Mouse (Mus musculus) megakaryocyte, embryonic 14.5 days (primary cell): ENCODE measurements around the gene Lrrc66. TPM values are rescaled to one million over a fixed set of nuclear protein-coding genes. Genes with fewer than 3 reads are reported as not detected.
"Not testable (repeated sequence)": the region's sequence is repeated elsewhere in the genome, so short reads cannot be mapped to it uniquely, and the experiment has no call there.

ENCODE experiments used
- H3K27me3 ChIP-seq: replicated peaks from 2 replicates; pipeline ENCODE3; 2012; ENCODE audit warnings: inconsistent platforms
- H3K36me3 ChIP-seq: replicated peaks from 2 replicates; pipeline ENCODE3; 2012; ENCODE audit warnings: low read length, inconsistent platforms, mixed read lengths
- H3K4me1 ChIP-seq: 2 replicates; pipeline ENCODE4 v1.6.1; 2012; ENCODE audit warnings: inconsistent platforms
- H3K4me3 ChIP-seq: replicated peaks from 2 replicates; pipeline ENCODE3; 2012; ENCODE audit warnings: moderate library complexity, mild to moderate bottlenecking, inconsistent platforms
- H3K9me3 ChIP-seq: 2 replicates; pipeline ENCODE4 v1.6.1; 2012; ENCODE audit warnings: inconsistent platforms
- FLI1 ChIP-seq: IDR thresholded peaks from 2 replicates; pipeline ENCODE4 v1.6.1; 2012; ENCODE audit warnings: low read length, inconsistent platforms, mixed read lengths
- GATA1 ChIP-seq: IDR thresholded peaks from 3 replicates; pipeline ENCODE4 v1.6.1; 2012; ENCODE audit warnings: mixed read lengths, low read length, inconsistent platforms, borderline replicate concordance
- polyA plus RNA-seq: library from polyadenylated mRNA; stranded (reverse); fragments of >175 nt; gene quantifications from 2 replicates; pipeline ENCODE4 v1.2.3, GENCODE M21; 2012; ENCODE audit warnings: low replicate concordance; ENCODE audit not compliant: insufficient read depth

Gene Lrrc66
- polyA plus RNA-seq, 1 experiment, result 0.13 TPM

DNA sequence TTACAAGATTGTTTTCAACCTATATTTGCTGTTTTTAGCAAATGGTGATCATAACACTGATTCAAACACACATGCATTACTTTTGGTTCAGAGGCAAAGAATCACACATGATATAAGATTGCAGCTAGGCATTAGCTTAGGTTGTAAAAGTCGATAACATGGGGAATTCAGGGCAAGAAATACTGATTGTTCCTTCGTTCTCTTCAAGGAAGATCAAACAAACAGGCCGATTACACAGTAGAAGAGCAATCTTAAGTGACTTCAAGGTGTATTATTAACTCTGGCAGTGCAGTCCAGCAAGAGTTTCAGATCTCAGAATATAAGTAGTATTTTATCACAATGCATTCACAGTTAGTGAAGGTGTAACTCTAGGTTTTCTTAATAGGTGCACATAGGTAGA is 45.2 kb downstream of the Lrrc66 start:
- Histone ChIP-seq H3K4me3 (no peak overlapping the region), H3K36me3 (no peaks in the 10 kb centered on the region), H3K27me3 (peaks cover 16% of the 10 kb centered on the region), H3K9me3 (peaks cover 10% of the 10 kb centered on the region), H3K4me1 (peaks cover 6% of the 10 kb centered on the region)
- TF ChIP-seq FLI1 (no peak), GATA1 (no peak)

DNA sequence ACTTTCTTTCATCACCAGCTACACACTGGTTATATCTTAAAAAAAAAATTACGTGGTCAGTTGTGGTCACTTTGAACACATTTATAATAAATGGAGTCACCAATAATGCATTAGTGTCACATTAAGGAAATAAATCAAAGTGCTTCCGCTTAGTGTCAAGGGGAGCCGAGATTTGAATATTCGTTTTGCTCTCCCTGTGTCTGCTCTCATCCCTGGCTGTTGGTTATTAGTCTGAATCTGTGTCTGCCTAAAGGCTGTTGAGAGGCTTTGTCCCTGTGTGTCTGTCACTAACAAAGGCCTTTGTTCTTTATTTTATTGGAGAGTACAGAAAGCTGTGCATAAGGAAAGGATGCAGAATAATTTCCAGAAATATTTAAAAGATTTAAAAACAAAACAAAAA is 45.7 kb downstream of the Lrrc66 start:
- H3K4me1 ChIP-seq, result peaks cover 6% of the 10 kb centered on the region
- peaks cover 10% of the 10 kb centered on the region for H3K9me3 ChIP-seq
- H3K27me3 ChIP-seq, result peaks cover 17% of the 10 kb centered on the region
- H3K36me3 ChIP-seq, result no peaks in the 10 kb centered on the region
- no peak for TF ChIP-seq FLI1
- TF ChIP-seq GATA1, result no peak
- H3K4me3 ChIP-seq, result no peak overlapping the region

DNA sequence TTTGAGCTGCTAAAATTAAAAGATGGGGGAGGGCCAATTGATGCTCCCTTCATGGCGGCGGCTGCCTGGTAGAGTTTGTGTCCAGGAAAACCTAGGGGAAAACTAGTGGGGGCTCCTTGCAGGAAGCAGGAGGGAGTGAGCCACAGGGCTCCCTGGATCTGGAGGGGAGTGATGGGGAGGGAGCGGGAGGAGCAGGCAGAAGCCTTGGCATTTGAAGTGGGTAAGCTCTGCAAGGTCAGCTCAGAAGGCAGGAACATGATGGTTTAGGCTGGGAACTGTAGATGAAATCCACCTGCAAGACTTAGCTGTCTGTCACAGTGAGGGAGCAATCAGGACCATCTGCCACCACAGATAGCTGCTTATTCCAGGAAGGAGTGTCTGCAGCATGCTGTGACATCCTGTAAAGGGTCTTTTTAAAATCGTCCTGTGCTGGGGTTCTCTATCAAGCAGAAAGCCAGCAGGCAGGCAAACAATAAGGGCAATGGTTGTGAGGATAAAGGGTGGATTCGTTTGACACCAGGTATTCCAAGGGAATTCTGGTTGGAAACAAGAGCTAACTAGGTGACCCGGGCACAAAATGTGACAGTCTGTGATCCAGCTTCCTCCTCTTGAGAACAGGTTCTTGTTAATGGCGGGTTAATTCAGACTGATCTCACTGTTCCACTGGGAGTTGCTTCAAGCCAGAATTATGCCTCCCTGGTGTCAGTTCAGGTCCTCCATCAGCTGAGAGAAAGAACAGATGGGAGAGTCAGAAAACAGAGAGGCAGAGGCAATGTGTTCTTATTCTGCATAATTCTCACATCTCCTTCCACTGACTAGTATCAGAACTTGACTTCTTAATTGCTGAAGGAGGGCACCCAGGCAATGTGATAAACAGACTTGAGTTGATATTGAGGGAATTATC is 46.9 kb downstream of the Lrrc66 start:
- no peak for TF ChIP-seq GATA1
- no peak for TF ChIP-seq FLI1
- peaks cover 7% of the 10 kb centered on the region for H3K4me1 ChIP-seq
- no peaks in the 10 kb centered on the region for H3K36me3 ChIP-seq
- peaks cover 10% of the 10 kb centered on the region for H3K9me3 ChIP-seq
- H3K27me3 ChIP-seq, result peaks cover 24% of the 10 kb centered on the region
- H3K4me3 ChIP-seq, result no peak overlapping the region

DNA sequence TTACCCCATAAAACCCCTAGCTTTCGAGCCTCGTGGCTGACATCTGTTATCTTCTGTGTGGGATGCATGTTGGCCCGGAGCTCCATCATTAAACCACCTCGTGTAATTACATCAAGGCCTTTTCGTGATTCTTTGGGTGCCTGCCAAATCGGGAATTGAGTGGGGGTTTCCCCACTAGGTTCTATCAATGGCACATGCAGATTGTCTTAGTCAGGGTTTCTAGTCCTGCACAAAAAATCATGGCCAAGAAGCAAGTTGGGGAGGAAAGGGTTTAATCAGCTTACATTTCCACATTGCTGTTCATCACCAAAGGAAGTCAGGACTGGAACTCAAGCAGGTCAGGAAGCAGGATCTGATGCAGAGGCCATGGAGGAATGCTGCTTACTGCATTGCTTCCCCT is 48.3 kb downstream of the Lrrc66 start:
- not testable (repeated sequence) for H3K36me3 ChIP-seq, H3K4me3 ChIP-seq
- Histone ChIP-seq H3K4me1 (peaks cover 12% of the 10 kb centered on the region), H3K27me3 (peaks cover 27% of the 10 kb centered on the region), H3K9me3 (peaks cover 16% of the 10 kb centered on the region)

DNA sequence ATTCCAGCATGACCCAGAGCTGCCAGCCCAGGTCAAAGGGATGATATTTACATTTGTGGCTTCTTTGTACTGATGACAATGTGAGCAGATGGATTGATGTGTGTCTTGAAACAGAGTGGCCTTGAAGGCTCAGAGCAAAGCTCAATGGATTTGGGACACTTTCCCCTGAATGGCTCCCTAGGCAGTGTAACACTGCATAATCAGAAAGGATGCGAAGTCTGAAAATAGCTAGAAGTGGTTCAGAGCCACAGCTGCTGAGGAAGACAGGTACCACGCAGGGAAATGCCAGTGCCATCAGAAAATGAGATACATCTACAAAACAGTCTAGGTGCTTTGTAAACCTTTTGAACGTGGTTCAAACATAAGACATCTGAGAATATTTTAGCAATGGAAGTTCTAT is 54.2 kb downstream of the Lrrc66 start:
- H3K9me3 ChIP-seq, result peaks cover 31% of the 10 kb centered on the region
- H3K27me3 ChIP-seq, result peaks cover 46% of the 10 kb centered on the region
- no peak for TF ChIP-seq GATA1
- no peak for TF ChIP-seq FLI1
- no peaks in the 10 kb centered on the region for H3K36me3 ChIP-seq
- peaks cover 6% of the 10 kb centered on the region for H3K4me1 ChIP-seq
- no peak overlapping the region for H3K4me3 ChIP-seq

DNA sequence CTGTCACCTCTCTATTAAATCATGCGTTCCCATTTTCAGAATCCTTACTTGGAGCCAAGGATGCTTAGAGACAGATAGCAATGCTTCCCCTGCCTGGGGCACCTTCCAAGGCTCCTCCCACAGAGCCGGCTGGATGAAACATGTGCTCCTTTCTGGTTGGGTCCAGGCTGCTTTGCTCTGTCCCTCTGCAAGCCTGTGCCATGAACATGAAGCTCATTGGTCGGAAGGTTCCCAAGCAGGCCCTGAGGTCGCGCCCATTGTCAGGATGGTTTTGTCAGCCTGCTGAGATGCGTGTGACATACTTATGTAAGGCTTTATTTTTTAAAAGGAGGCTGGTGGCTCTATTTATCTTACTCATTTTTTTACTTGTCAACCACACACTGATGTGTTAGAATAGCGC is 55.6 kb downstream of the Lrrc66 start:
- peaks cover 38% of the 10 kb centered on the region for H3K27me3 ChIP-seq
- TF ChIP-seq FLI1 (no peak), GATA1 (no peak)
- H3K9me3 ChIP-seq, result peaks cover 23% of the 10 kb centered on the region
- no peaks in the 10 kb centered on the region for H3K36me3 ChIP-seq
- H3K4me3 ChIP-seq, result no peak overlapping the region
- peaks cover 6% of the 10 kb centered on the region for H3K4me1 ChIP-seq

DNA sequence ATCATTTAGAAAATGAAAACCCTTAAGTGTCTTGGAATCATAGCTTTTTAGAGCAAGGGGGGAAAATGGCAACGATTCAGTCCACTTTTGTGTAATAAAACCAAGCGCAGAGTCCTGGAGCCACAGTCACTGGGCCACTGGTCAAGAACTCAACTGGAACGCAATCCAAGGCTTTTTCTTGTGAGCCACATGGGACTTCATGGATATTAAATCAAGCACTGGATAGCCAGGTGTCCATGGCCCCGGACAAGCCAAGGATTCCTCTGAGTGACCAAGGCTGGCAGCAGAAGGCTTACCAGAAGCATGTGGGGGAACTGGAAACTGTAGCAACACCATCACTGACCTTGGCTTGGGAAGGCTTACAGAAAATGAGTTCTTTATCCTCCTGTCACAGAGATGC is 57.7 kb downstream of the Lrrc66 start:
- TF ChIP-seq GATA1, result no peak
- no peak for TF ChIP-seq FLI1
- Histone ChIP-seq H3K27me3 (peaks cover 29% of the 10 kb centered on the region), H3K4me1 (no peaks in the 10 kb centered on the region; the same call in 1 of the 2 replicates), H3K4me3 (no peak overlapping the region), H3K36me3 (no peaks in the 10 kb centered on the region), H3K9me3 (peaks cover 22% of the 10 kb centered on the region)

DNA sequence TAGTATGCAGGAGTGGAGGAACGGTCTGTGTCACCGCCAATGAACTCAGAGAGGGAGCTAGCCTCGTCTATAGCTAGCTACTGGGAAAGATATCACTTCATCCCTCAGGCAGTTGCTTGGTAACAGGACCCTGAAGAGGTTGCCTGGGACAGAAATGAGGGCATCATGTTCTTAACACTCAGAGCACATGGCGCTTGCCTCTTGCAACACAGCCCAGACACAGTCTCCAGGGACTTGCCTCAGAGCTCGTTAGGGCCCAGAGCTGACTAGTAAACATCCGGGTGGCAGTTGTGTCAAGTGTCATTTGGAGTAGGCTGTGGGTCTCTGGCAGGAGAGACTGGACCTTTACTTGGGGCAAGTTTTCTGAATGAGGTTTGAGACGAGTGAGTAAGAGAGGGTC is 58.5 kb downstream of the Lrrc66 start:
- Histone ChIP-seq H3K4me1 (no peaks in the 10 kb centered on the region; the same call in none of the 2 replicates), H3K4me3 (no peak overlapping the region), H3K36me3 (no peaks in the 10 kb centered on the region), H3K9me3 (peaks cover 14% of the 10 kb centered on the region), H3K27me3 (peaks cover 28% of the 10 kb centered on the region)
- TF ChIP-seq GATA1 (no peak), FLI1 (no peak)

DNA sequence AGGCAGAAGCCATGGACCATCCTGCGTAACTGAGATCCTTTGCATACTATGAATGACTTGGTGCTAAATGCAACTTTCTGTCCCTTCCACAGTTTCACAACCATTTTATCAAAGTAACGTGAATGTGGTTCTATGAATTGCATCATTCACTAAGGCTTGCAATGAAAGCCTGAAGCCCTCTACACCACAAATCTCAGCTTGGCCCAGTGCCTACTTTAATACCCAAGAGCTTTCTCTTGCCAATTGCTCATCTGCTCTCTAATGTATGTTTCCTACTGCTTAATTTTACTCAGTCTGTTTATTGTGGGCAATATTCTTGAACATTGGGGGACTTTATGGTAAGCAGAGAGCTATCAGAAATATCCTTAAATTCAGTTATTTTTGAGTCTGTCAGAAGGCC is 59.5 kb downstream of the Lrrc66 start:
- Histone ChIP-seq H3K27me3 (peaks cover 26% of the 10 kb centered on the region), H3K4me3 (no peak overlapping the region)

DNA sequence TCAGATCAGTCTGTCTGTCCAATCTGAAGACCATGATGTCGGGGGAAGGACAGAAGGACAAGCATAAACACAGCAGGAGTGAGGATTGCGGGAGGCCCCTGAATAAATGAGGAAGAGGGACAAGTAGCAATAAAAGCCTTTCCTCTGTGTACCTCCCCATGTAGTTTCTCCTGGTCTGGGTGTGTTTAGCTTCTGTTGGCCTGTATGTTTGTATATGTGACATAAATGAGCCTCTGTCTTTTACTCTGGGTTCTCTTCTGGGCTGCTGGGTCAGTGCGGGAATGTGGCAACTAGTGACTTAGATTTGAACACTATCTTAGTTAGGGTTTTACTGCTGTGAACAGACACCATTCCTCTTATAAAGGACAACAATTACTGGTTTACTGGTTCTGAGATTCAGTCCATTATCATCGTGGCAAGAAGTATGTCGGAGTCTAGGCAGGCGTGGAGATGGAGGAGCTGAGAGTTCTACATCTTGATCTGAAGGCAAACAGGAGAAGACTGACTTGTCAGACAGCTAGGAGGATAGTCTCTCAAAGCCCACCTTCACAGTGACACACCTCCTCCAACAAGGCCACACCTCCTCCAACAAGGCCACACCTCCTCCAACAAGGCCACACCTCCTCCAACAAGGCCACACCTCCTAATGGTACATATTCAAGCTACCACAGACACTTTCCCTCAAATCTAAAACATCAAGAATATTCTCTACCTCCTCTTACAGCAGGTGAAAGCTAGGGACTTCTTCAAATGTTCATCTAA is 60.8 kb downstream of the Lrrc66 start:
- Histone ChIP-seq H3K36me3 (no peaks in the 10 kb centered on the region), H3K9me3 (peaks cover 14% of the 10 kb centered on the region), H3K27me3 (peaks cover 22% of the 10 kb centered on the region), H3K4me1 (no peaks in the 10 kb centered on the region; the same call in none of the 2 replicates), H3K4me3 (no peak overlapping the region)
- TF ChIP-seq FLI1 (no peak), GATA1 (no peak)

More for the DNA sequence above, 59.5 kb downstream of the Lrrc66 start:
- Histone ChIP-seq H3K9me3 (peaks cover 14% of the 10 kb centered on the region), H3K4me1 (no peaks in the 10 kb centered on the region; the same call in none of the 2 replicates), H3K36me3 (no peaks in the 10 kb centered on the region)
- TF ChIP-seq GATA1, result no peak
- TF ChIP-seq FLI1, result no peak
